Mouse (Mus musculus) intestine, embryonic 15.5 days (tissue): ENCODE measurements around the gene Tbcb. TPM values are rescaled to one million over a fixed set of nuclear protein-coding genes. Genes with fewer than 3 reads are reported as not detected.
"Not testable (repeated sequence)": the region's sequence is repeated elsewhere in the genome, so short reads cannot be mapped to it uniquely, and the experiment has no call there.

ENCODE experiments used
- ATAC-seq: fragments of 200-750 bp; cut with Nextera tagmentation; 2 replicates; pipeline ENCODE4 v1.8.0; 2017; ENCODE audit warnings: moderate TSS enrichment, moderate library complexity
- H3K27ac ChIP-seq: fragments of 300-500 bp; sonication (generic); 2 replicates; pipeline ENCODE4 v1.5.1; 2015; ENCODE audit warnings: mild to moderate bottlenecking, inconsistent platforms
- H3K27me3 ChIP-seq: fragments of 300-500 bp; sonication (generic); replicated peaks from 2 replicates; pipeline ENCODE4 v1.6.1; 2015; ENCODE audit warnings: inconsistent platforms
- H3K36me3 ChIP-seq: fragments of 300-500 bp; sonication (generic); 2 replicates; pipeline ENCODE4 v1.6.1; 2015; ENCODE audit warnings: inconsistent platforms
- H3K4me1 ChIP-seq: fragments of 300-500 bp; sonication (generic); replicated peaks from 2 replicates; pipeline ENCODE4 v1.6.1; 2015; ENCODE audit warnings: inconsistent platforms
- H3K4me2 ChIP-seq: fragments of 300-500 bp; sonication (generic); replicated peaks from 2 replicates; pipeline ENCODE4 v1.6.1; 2015; ENCODE audit warnings: mild to moderate bottlenecking, inconsistent platforms
- H3K4me3 ChIP-seq: fragments of 300-500 bp; sonication (generic); replicated peaks from 2 replicates; pipeline ENCODE4 v1.5.1; 2015; ENCODE audit warnings: inconsistent platforms
- H3K9ac ChIP-seq: fragments of 300-500 bp; sonication (generic); 2 replicates; pipeline ENCODE4 v1.6.1; 2015; ENCODE audit warnings: inconsistent platforms
- H3K9me3 ChIP-seq: fragments of 300-500 bp; sonication (generic); 2 replicates; pipeline ENCODE4 v1.6.1; 2016; ENCODE audit warnings: inconsistent platforms
- WGBS: fragments of 180-500 bp; shearing (Covaris S2); methylation state at CpG from one replicate; pipeline ENCODE4 v1.1.7; 2015; 5-methylcytosine and 5-hydroxymethylcytosine counted together
- polyA plus RNA-seq: library from polyadenylated mRNA; unstranded; fragments of >200 nt; fragmentation: Nextera tagmentation; extraction: Ambion mirVana; gene quantifications from 2 replicates; pipeline ENCODE4 v1.2.1, GENCODE M21; 2015

Tbcb gene
- polyA plus RNA-seq, 1 experiment from 2014 or later: 136 TPM

GRCm38 (mm10) chr7:30219293-30220007, 12.6 kb downstream of the Tbcb start:
- ATAC-seq: peak; percentile 63
- WGBS: 3% methylated on average over 16 of the region's 16 CpGs
- peaks cover 4% of the 10 kb centered on the region; the same call in 1 of the 2 replicates for H3K4me1 ChIP-seq
- H3K27me3 ChIP-seq: no peaks in the 10 kb centered on the region
- H3K27ac ChIP-seq: no peak overlapping the region
- H3K9me3 ChIP-seq: no peaks in the 10 kb centered on the region
- peak overlapping the region; percentile 37 for H3K9ac ChIP-seq
- H3K36me3 ChIP-seq: peaks cover 9% of the 10 kb centered on the region; the same call in 1 of the 2 replicates
- peak overlapping the region; percentile 86 for H3K4me2 ChIP-seq
- peak overlapping the region; percentile 41 for H3K4me3 ChIP-seq

- 0 out of 2 replicates have a peak, but pooled peaks have one; percentile 4 for ATAC-seq
Measured at GRCm38 (mm10) chr7:30217277-30217676, 14.8 kb downstream of the Tbcb start.

GRCm38 (mm10) chr7:30216723-30217151, 15.3 kb downstream of the Tbcb start:
- under 1% methylated on average over 16 of the region's 16 CpGs for WGBS
- H3K36me3 ChIP-seq: no peaks in the 10 kb centered on the region
- H3K9me3 ChIP-seq: no peaks in the 10 kb centered on the region
- H3K4me1 ChIP-seq: peaks cover 4% of the 10 kb centered on the region; the same call in 1 of the 2 replicates
- no peak overlapping the region for H3K27ac ChIP-seq
- ATAC-seq: peak; percentile 49
- H3K4me3 ChIP-seq: no peak overlapping the region
- H3K9ac ChIP-seq: no peak overlapping the region
- peak overlapping the region; percentile 48 for H3K4me2 ChIP-seq
- H3K27me3 ChIP-seq: no peaks in the 10 kb centered on the region

More at GRCm38 (mm10) chr7:30217277-30217676, 14.8 kb downstream of the Tbcb start:
- no peaks in the 10 kb centered on the region for H3K36me3 ChIP-seq
- peaks cover 4% of the 10 kb centered on the region; the same call in 1 of the 2 replicates for H3K4me1 ChIP-seq
- no peaks in the 10 kb centered on the region for H3K9me3 ChIP-seq
- H3K27me3 ChIP-seq: no peaks in the 10 kb centered on the region
- no peak overlapping the region for H3K27ac ChIP-seq
- no peak overlapping the region for H3K9ac ChIP-seq
- H3K4me2 ChIP-seq: no peak overlapping the region
- WGBS: 68% methylated on average over 2 of the region's 2 CpGs
- no peak overlapping the region for H3K4me3 ChIP-seq

- Histone ChIP-seq H3K4me2 (no peak overlapping the region), H3K4me1 (peaks cover 4% of the 10 kb centered on the region; the same call in 1 of the 2 replicates), H3K4me3 (no peak overlapping the region), H3K27ac (no peak overlapping the region), H3K27me3 (no peaks in the 10 kb centered on the region), H3K9me3 (no peaks in the 10 kb centered on the region), H3K9ac (no peak overlapping the region), H3K36me3 (no peaks in the 10 kb centered on the region)
- 90% methylated on average over 3 of the region's 3 CpGs for whole genome bisulfite sequencing
- no peak for ATAC-seq
Measured at GRCm38 (mm10) chr7:30215875-30216274, 16.2 kb downstream of the Tbcb start.

GRCm38 (mm10) chr7:30213881-30214280, 18.2 kb downstream of the Tbcb start:
- Histone ChIP-seq H3K4me2 (no peak overlapping the region), H3K4me3 (no peak overlapping the region), H3K27me3 (no peaks in the 10 kb centered on the region), H3K9me3 (no peaks in the 10 kb centered on the region), H3K9ac (no peak overlapping the region), H3K4me1 (no peaks in the 10 kb centered on the region), H3K36me3 (no peaks in the 10 kb centered on the region), H3K27ac (no peak overlapping the region)
- ATAC-seq: no peak
- 79% methylated on average over 3 of the region's 3 CpGs for WGBS

GRCm38 (mm10) chr7:30211025-30211424, 21.0 kb downstream of the Tbcb start:
- no peaks in the 10 kb centered on the region for H3K27me3 ChIP-seq
- H3K4me3 ChIP-seq: no peak overlapping the region
- H3K9ac ChIP-seq: no peak overlapping the region
- no peaks in the 10 kb centered on the region for H3K36me3 ChIP-seq
- H3K4me1 ChIP-seq: no peaks in the 10 kb centered on the region
- H3K9me3 ChIP-seq: no peaks in the 10 kb centered on the region
- 36% methylated on average over 4 of the region's 4 CpGs for WGBS
- ATAC-seq: no peak
- no peak overlapping the region for H3K4me2 ChIP-seq
- H3K27ac ChIP-seq: no peak overlapping the region

GRCm38 (mm10) chr7:30206364-30206763, 25.7 kb downstream of the Tbcb start:
- H3K4me2 ChIP-seq, H3K36me3 ChIP-seq, H3K4me3 ChIP-seq, H3K9me3 ChIP-seq, H3K27ac ChIP-seq, ATAC-seq, H3K4me1 ChIP-seq, H3K9ac ChIP-seq, H3K27me3 ChIP-seq: not testable (repeated sequence)
- 52% methylated on average over 5 of the region's 5 CpGs for WGBS

GRCm38 (mm10) chr7:30205383-30205782, 26.7 kb downstream of the Tbcb start:
- Histone ChIP-seq H3K27ac (no peak overlapping the region), H3K9ac (no peak overlapping the region)

GRCm38 (mm10) chr7:30204380-30204779, 27.7 kb downstream of the Tbcb start:
- 30% methylated on average over 8 of the region's 8 CpGs for WGBS
- no peaks in the 10 kb centered on the region for H3K4me1 ChIP-seq
- no peak overlapping the region for H3K27ac ChIP-seq
- no peak overlapping the region for H3K9ac ChIP-seq
- H3K9me3 ChIP-seq: no peaks in the 10 kb centered on the region
- no peaks in the 10 kb centered on the region for H3K36me3 ChIP-seq
- no peaks in the 10 kb centered on the region for H3K27me3 ChIP-seq
- H3K4me3 ChIP-seq: 0 out of 2 replicates have a peak overlapping the region, but pooled peaks have one; percentile 9
- peak overlapping the region; percentile 48 for H3K4me2 ChIP-seq
- ATAC-seq: peak; percentile 87

More at GRCm38 (mm10) chr7:30205383-30205782, 26.7 kb downstream of the Tbcb start:
- WGBS: 3% methylated on average over 2 of the region's 2 CpGs
- H3K4me3 ChIP-seq: no peak overlapping the region
- no peaks in the 10 kb centered on the region for H3K27me3 ChIP-seq
- H3K4me1 ChIP-seq: no peaks in the 10 kb centered on the region
- no peaks in the 10 kb centered on the region for H3K9me3 ChIP-seq
- ATAC-seq: no peak
- H3K36me3 ChIP-seq: no peaks in the 10 kb centered on the region
- no peak overlapping the region for H3K4me2 ChIP-seq

- 67% methylated on average over 11 of the region's 11 CpGs for WGBS
- no peak for ATAC-seq
- H3K4me3 ChIP-seq: no peak overlapping the region
- H3K36me3 ChIP-seq: no peaks in the 10 kb centered on the region
- H3K27me3 ChIP-seq: no peaks in the 10 kb centered on the region
- H3K27ac ChIP-seq: no peak overlapping the region
- H3K4me2 ChIP-seq: no peak overlapping the region
- H3K4me1 ChIP-seq: peaks cover 4% of the 10 kb centered on the region
- H3K9ac ChIP-seq: no peak overlapping the region
- H3K9me3 ChIP-seq: no peaks in the 10 kb centered on the region
Measured at GRCm38 (mm10) chr7:30202895-30203690, 29.0 kb downstream of the Tbcb start.

GRCm38 (mm10) chr7:30200661-30201060, 31.4 kb downstream of the Tbcb start:
- not testable (repeated sequence) for H3K9ac ChIP-seq, ATAC-seq, H3K4me2 ChIP-seq, H3K36me3 ChIP-seq, H3K9me3 ChIP-seq, H3K4me3 ChIP-seq, H3K27ac ChIP-seq, H3K4me1 ChIP-seq, H3K27me3 ChIP-seq
- WGBS: 87% methylated on average over 5 of the region's 5 CpGs

GRCm38 (mm10) chr7:30200200-30200599, 31.9 kb downstream of the Tbcb start:
- Histone ChIP-seq H3K36me3 (no peaks in the 10 kb centered on the region), H3K9me3 (no peaks in the 10 kb centered on the region), H3K27ac (no peak overlapping the region), H3K27me3 (no peaks in the 10 kb centered on the region), H3K4me1 (peaks cover 10% of the 10 kb centered on the region), H3K4me3 (no peak overlapping the region), H3K4me2 (no peak overlapping the region), H3K9ac (no peak overlapping the region)
- no peak for ATAC-seq
- WGBS: 78% methylated on average over 5 of the region's 5 CpGs
